Mouse (Mus musculus) testis, adult 2 months (tissue): ENCODE data around the gene Hist1h4h.

Experiments
- CTCF ChIP-seq: fragments of 200-500 bp; IDR thresholded peaks from 2 replicates; pipeline ENCODE4 v1.5.1; 2012; ENCODE audit warnings: low read depth, mild to moderate bottlenecking, inconsistent platforms, low read length, moderate library complexity; ENCODE audit not compliant: control insufficient read depth, insufficient read depth, insufficient replicate concordance
- POLR2A ChIP-seq: fragments of 200-500 bp; IDR thresholded peaks from 2 replicates; pipeline ENCODE4 v1.6.1; 2012; ENCODE audit warnings: low read depth, mild to moderate bottlenecking, inconsistent platforms, low read length, moderate library complexity; ENCODE audit not compliant: control insufficient read depth

- no peak for TF ChIP-seq CTCF
- no peak for TF ChIP-seq POLR2A
Observed at GRCm38 (mm10) chr13:23503797-23504196, 27.1 kb upstream of the Hist1h4h start.
